Mouse (Mus musculus) adrenal gland (tissue): ENCODE measurements around the gene Gm3854.

Experiments used
- intact Hi-C: fragments of 180-260 bp; cut with DNase I; formaldehyde crosslinking; loops from one replicate; pipeline ENCODE4 v1.15.1; 2025

Gm3854 gene

GRCm38 (mm10) chr7:6383044-6383455 is 39.5 kb downstream of the Gm3854 start, which contains the start of gene Zfp28:
Zfp28 (plus strand) TSS chr7:6383295.
- intact Hi-C loops = no loop called here

- intact Hi-C loops = no loop called here
These were observed 40.5 kb downstream of the Gm3854 start for GRCm38 (mm10) chr7:6384011-6384410.

- intact Hi-C loops = no loop called here
These were observed 43.4 kb downstream of the Gm3854 start for GRCm38 (mm10) chr7:6386995-6387394.

GRCm38 (mm10) chr7:6388971-6389370 is 45.4 kb downstream of the Gm3854 start:
- intact Hi-C loops = no loop called here

- intact Hi-C loops = no loop called here
These were observed 45.9 kb downstream of the Gm3854 start for GRCm38 (mm10) chr7:6389449-6389848.

GRCm38 (mm10) chr7:6397996-6398975 is 54.7 kb downstream of the Gm3854 start, which contains the start of gene Smim17:
Smim17 (plus strand) TSS chr7:6398715.
- intact Hi-C loops = no loop called here
